Mouse (Mus musculus) lung, postnatal 0 days (tissue): Measurements from ENCODE around the gene Krt5.

Source experiments
- CTCF ChIP-seq: IDR thresholded peaks from 2 replicates; pipeline ENCODE4 v1.5.1; 2016; ENCODE audit warnings: antibody characterized with exemption, mild to moderate bottlenecking
- EP300 ChIP-seq: IDR thresholded peaks from 2 replicates; pipeline ENCODE4 v1.6.1; 2016; ENCODE audit warnings: antibody characterized with exemption, mild to moderate bottlenecking, control low read depth

DNA sequence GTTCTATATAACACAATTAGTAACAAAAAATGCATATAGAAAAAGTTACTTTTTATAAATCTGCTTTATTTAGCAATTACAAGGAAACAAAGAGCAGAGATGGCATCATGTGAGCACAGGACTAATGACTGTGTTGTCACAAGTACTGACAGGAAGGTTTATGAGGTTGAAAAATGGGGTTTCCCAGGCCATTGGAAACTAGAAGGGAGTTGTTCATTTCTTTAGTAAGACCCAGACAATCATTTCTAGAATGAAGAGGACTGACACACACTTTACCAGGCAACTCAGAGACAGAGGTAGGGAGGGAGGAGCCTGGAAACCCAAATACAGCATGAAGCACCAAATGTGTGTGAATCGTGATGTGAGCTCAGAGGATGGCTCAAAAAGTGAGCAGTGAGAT is 36.7 kb downstream of the Krt5 start:
- no peak for TF ChIP-seq EP300
- TF ChIP-seq CTCF = no peak
